Mouse (Mus musculus) kidney, adult 10 weeks (tissue): ENCODE results near the gene Olfr1104. TPM values are rescaled to one million over a fixed set of nuclear protein-coding genes. Genes with fewer than 3 reads are reported as not detected.

Source experiments
- polyA plus RNA-seq: library from polyadenylated mRNA; stranded (reverse); fragments of 350-450 nt; fragmentation: Illumina TruSeq; extraction: RNeasy Lipid Tissue Mini Kit (QIAGEN cat#74804); gene quantifications from one replicate; pipeline ENCODE4 v1.2.3, GENCODE M21; 2014; ENCODE audit warnings: low read depth, low replicate concordance

Gene Olfr1104
- polyA plus RNA-seq = not detected

DNA sequence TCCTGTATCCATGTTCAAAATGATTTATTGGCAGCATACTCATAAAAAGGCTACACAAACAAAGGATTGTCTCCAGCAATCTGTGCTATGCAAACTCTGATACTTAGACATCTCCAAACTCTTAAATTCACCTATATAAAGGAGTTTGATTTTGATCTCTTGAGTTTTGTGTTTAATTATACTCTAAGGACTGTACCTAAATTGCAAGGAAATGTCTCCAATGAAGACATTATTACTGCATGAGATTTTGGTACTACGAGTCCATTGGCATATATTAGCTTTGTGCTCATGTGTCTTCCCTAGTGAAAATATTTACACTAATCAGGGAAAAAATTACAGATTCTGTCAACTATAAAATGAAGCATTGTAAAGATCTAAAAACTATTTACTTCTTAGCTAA lies at the start of gene Olfr1104:
Gene Olfr1104 (minus strand): TSS at position 101 of the 400 bp plus-strand sequence.

DNA sequence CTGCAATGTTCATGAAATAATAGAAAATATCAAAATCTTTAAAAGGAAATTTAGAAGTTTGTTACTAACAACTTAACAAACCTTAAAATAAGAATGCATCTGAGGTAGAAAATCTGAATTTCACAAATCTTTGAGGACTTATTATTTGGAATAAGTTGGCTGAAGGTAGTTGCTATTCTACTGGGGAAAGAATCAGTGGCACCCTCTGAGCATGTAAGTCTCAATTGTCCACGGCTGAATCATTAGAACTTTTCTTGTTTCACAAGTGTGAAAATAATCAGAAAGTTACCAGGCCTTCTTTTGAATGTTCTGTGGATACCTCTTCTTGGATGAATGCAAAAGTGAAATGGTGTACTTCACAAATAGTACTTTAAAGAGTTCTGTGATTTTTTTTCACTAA lies 48.8 kb upstream of the Olfr1104 start, which contains the start of gene Olfr1107:
Gene Olfr1107 (minus strand): TSS at position 101 of the 400 bp plus-strand sequence.

DNA sequence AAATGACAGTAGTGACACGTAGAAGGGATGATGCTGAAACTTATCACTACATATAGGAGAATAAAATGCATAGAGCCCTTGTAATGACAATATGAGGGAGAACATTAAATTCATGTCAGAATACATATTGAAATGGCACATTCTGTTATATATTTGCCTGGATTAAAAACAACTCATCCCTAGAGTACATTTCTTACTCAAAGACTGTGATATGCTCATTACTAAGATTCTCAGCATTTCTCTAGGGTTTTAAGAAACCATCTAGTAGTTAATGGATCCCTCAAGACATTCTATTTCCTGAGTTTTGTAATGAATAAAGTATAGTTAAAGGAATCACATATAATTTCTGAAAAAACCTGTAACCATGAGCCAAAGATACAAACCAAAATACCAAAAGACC lies 25.3 kb upstream of the Olfr1104 start, which contains the start of gene Olfr1106:
Gene Olfr1106 (minus strand): TSS at position 101 of the 400 bp plus-strand sequence.

DNA sequence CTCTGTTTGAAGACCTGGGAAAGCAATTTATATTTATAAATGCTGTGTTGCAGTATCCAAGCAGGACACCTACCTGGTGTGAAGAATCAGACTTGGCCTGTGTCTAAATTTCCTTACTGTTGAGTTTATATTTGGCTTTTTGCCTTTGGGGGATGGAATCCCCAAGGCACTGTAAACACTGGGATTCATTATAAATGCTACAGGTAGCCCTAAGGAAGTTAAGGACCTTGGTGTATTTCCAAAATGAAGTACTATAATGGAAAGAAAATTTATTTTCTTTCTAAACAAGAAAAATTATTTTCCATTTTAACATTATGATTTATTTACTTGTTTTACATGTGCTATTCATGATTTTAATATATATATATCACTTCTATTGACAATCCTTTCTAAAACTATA lies 9.6 kb upstream of the Olfr1104 start, which contains the start of gene Olfr1105:
Gene Olfr1105 (minus strand): TSS at position 101 of the 400 bp plus-strand sequence.

DNA sequence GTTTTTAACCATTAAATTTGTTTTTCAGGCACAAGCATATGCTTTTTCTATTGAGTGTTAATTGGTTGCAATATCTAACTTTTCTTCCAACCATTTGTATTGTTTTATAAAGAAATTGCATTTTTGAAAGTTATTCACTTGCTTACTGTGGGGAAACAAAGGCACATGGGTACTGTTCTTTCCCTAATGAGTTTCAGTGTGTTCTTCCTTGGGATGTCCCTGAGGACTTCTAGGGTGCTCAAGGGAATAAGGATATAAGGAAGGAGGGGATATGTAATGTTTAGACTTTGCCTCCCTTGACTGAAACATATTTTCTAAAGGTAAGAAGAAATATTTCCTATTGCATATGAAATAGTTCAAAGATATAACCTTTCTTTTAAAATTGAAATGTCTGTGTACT lies 28.8 kb downstream of the Olfr1104 start, which contains the start of gene Olfr1102:
Gene Olfr1102 (plus strand): TSS at position 301 of the 400 bp plus-strand sequence.

DNA sequence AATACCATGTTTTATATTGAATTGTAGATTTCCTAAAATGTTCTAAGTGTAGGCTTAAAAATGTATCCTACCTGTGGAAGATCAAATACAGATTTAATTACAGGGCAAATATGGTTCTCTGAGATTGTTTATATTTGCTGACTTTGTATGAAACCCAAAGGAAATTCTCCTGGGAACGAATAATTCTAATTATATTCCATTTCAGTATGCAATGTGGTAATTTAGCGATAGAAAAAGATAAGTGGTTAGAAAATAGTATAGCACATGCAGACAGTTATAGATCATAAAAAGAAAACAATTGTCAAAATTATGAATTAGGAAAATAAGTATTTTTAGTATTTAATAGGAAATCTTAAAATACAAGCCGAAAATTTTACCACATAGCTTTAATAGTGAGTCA lies 35.8 kb downstream of the Olfr1104 start, which contains the start of gene Olfr1101:
Gene Olfr1101 (minus strand): TSS at position 101 of the 400 bp plus-strand sequence.

DNA sequence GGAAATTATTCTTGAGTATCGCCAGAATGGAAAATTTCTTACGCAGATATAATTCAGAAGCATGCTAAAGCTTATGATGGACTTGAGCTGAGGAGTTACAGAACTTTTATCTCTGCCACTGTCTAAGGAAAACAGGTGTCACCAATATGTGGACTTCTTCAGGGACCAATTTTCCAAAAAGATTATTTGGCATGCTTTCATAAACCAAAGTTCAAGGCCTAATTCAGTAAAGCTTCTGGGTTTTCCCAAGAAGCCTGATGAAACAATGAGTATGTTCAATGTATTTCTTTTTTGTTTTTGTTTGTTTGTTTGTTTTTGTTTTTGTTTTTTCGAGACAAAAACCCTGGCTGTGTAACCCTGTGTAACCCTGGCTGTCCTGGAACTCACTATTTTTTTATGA lies 47.0 kb downstream of the Olfr1104 start, which contains the start of gene Olfr1100:
Gene Olfr1100 (minus strand): TSS at position 101 of the 400 bp plus-strand sequence.

Other genes with a start within 250 kb of the Olfr1104 start
- not detected for gene Olfr1093, start 244.6 kb downstream of the Olfr1104 start, polyA plus RNA-seq
- gene Olfr141, start 217.1 kb downstream of the Olfr1104 start, polyA plus RNA-seq = not detected
- gene Olfr1094, start 202.4 kb downstream of the Olfr1104 start, polyA plus RNA-seq = not detected
- not detected for gene Olfr1095, start 175.4 kb downstream of the Olfr1104 start, polyA plus RNA-seq
- not detected for gene Gm13723, start 152.3 kb downstream of the Olfr1104 start, polyA plus RNA-seq
- not detected for gene Olfr1097, start 134.9 kb downstream of the Olfr1104 start, polyA plus RNA-seq
- not detected for gene Olfr1098, start 102.5 kb downstream of the Olfr1104 start, polyA plus RNA-seq
- not detected for gene Olfr1099, start 66.4 kb downstream of the Olfr1104 start, polyA plus RNA-seq
- gene Olfr1100, start 47.1 kb downstream of the Olfr1104 start, polyA plus RNA-seq = not detected
- gene Olfr1101, start 35.9 kb downstream of the Olfr1104 start, polyA plus RNA-seq = not detected
- not detected for gene Olfr1102, start 28.7 kb downstream of the Olfr1104 start, polyA plus RNA-seq
- not detected for gene Olfr1105, start 9.5 kb upstream of the Olfr1104 start, polyA plus RNA-seq
- gene Olfr1106, start 25.2 kb upstream of the Olfr1104 start, polyA plus RNA-seq = not detected
- gene Olfr1107, start 48.7 kb upstream of the Olfr1104 start, polyA plus RNA-seq = not detected
- gene Olfr1109, start 68.9 kb upstream of the Olfr1104 start, polyA plus RNA-seq = not detected
- gene Olfr259, start 87.5 kb upstream of the Olfr1104 start, polyA plus RNA-seq = not detected
- gene Olfr1110, start 113.2 kb upstream of the Olfr1104 start, polyA plus RNA-seq = not detected
- not detected for gene Olfr1111, start 125.5 kb upstream of the Olfr1104 start, polyA plus RNA-seq
- gene Olfr1112, start 160.7 kb upstream of the Olfr1104 start, polyA plus RNA-seq = not detected
- not detected for gene Olfr1113, start 181.9 kb upstream of the Olfr1104 start, polyA plus RNA-seq
- not detected for gene Olfr1115, start 220.9 kb upstream of the Olfr1104 start, polyA plus RNA-seq
- gene Olfr1116, start 240.5 kb upstream of the Olfr1104 start, polyA plus RNA-seq = not detected